Mouse (Mus musculus): ENCODE results near the gene Grn.

GRCm38 (mm10) chr11:102428981-102429540, 1.1 kb upstream of the Grn start:
- TF ChIP-seq CTCF (IDR thresholded peaks at IDR 0.05; ENCODE audit: control insufficient read depth, insufficient read depth, insufficient read length) (no peak), FOSL1 (IDR thresholded peaks at IDR 0.05; ENCODE audit: insufficient read depth, low read length, poor library complexity, severe bottlenecking) (no peak), MAX (IDR thresholded peaks at IDR 0.05) (no peak), MYOG (IDR thresholded peaks at IDR 0.05; ENCODE audit: control insufficient read depth, extremely low read depth, insufficient read length) (no peak), USF1 (IDR thresholded peaks at IDR 0.05; ENCODE audit: low read depth) (no peak), MYOD1 (IDR thresholded peaks at IDR 0.05; ENCODE audit: control insufficient read depth, insufficient read length, low read depth) (no peak), CEBPB (IDR thresholded peaks at IDR 0.05; ENCODE audit: low read depth) (no peak)

Data from C2C12 (cell line).